Mouse (Mus musculus): ENCODE measurements around the gene Tssc4.

Tssc4 gene

DNA sequence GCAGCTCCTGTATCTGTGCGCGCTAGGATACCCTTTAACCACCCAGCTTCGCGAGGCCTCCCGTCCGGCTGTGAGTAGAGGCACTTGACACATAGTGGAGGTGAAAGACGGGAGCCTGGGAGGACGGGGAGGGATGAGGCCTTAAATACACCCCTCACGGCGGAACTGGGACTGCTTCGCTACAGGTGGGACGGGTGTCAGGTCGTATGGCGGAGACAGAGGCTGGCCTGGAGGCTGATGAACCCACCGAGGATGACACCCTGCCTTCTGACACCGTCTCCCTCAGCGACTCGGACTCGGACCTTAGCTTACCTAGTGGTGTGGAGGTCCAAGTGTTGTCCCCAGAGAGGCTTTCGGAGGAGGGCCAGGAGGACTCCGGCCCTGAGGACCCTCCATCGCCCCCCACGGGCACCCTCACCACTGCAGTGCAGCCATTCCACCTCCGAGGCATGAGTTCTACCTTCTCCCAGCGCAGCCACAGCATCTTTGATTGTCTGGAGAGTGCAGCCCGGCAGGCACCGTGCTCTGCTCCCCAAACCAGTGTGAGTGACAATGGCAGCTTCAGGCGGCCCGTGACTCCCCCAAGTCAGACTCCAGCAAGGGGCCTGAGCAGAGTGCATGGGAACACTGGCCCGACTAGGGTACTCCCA is 827 bp downstream of the Tssc4 start:
- DNase-seq, result no peak

DNA sequence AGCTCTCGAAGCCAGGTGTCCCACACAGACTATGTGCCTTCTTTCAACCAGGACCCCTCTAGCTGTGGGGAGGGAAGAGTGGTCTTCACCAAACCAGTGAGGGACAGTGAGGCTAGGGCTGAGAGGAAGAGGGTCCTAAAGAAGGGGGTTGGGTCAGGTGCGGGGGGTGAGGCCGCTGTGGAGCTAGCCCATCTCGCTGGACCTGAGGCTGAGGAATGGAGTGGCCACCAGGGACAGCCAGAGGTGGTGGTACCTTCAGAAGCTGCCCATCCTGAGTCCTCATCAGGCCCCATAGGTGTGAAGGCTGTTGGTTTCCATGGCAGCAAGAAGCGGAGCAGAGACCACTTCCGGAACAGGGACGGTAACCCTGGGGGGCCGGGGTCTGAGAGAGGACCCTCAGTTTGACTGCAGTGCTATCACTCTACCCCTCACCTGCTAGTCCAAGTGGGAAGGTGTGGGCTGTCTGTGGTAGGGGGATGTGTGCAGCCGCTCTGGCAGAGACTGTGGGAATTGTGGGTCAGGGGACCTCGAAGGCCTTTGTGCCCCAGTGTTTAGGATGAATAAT is 1.5 kb downstream of the Tssc4 start:
- DNase-seq, result no peak

DNA sequence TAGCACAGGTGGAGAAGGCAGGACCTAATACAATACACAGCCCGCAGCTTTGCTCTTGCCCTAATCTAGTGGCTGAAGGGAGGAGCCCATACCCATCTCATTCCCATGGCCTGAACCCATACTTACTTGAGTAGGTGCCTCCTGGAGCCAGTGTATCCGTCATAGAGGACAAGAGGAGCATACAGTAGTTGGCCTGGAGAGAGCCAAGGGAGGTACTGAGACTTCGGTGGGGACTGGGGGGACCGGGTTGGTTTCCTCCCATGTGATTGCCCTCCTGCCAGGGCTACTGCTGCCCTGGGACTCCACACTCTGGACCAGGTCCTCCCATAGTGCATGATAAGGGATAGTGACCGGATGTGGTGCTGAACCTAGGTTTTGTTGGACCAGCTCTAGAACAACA is 3.6 kb downstream of the Tssc4 start:
- no peak for DNase-seq

DNA sequence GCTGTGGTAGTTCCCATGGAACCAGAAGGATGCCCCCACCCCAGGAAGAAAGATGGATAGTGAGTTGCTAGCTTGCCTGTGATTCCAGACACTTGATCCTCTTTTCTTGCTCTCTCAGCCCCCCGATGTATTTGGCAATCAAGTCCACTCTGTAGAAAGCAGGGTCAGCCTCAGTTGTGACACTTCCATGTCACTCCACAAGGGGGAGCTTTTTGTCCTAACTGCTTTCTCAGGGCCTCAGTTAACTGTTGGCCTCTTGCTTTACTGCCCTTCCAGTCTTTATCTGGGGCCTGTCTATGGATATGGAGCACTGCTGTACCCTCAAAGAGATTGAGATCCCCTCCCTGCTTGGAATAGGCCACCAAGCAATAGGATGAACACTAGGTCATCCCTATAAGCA is 4.0 kb downstream of the Tssc4 start:
- DNase-seq, result peak; percentile 51

DNA sequence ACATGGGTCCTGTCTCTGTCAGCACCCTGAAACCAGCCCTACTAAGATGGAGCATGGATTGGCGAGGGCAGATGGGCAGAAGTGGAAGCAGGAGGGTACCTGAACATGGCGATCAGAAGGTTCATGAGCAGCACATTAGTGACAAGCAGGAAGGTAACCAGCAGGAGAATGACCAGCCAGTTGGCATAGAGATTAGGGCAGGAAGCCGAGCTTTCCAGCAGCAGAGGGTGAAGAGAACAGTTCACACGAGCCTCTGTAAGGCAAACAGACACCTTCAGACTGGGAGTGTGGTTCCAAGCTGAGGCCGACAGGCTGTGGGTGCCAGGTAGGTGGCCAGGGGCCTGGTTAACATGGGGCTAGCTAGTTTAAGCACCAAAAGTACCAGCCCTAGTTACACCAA is 6.3 kb downstream of the Tssc4 start:
- DNase-seq, result no peak

DNA sequence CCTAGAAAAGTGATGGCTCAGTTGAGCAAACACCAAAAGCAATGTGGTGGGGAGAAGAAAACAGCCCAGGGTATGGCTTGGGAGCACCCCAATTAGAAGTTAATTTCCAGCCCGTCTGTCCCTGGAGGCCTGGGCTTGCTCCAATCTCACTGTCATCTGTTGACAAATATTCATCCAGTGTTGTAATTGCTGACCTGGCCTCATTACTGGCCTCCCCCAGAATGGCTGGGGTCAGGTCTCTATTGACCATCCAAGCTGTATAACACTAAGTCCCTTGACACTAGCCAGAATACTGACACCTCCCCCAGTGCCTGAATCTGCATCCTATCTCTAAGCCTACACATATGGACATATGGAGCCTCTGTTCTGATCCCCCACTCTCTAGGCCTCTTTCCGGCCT is 8.3 kb downstream of the Tssc4 start:
- no peak for DNase-seq

DNA sequence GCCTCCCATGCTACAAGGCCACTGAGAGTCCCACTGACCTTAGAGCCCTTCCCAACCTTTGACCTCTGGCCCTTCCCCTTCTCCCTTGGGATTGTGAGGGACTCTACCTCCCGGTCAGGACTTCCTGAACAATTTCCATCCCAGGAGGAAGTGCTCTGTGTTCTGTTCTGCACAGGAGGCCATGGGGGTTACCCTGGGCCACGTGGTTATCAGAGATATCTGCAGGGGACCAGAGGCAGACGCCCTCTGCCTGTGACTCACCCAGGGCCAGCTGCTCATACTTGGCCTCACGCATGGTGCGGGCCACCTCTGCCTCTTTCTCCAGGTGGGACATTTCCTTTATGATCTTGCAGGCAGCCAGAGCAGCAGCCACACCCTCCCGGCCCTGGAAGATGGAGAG is 13.0 kb downstream of the Tssc4 start:
- DNase-seq, result no peak

DNA sequence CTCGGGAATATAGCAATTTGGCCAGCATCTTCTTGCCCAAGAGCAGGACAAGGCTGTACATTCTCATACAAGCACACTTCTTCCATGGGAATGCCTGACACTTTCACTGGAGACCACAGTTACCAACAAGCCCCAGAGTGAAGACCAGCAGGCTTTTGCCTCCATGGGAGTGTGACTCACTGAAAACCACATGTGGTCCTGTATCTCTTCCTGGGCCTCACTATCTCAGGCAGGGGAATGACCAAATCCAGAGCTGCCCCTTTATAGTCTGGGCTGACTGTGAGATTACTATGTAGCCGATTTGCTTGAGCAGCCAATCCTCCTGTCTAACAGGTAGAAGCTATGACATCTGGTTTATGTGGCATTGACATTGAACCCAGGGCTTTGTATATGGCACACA is 14.7 kb downstream of the Tssc4 start:
- DNase-seq, result no peak

DNA sequence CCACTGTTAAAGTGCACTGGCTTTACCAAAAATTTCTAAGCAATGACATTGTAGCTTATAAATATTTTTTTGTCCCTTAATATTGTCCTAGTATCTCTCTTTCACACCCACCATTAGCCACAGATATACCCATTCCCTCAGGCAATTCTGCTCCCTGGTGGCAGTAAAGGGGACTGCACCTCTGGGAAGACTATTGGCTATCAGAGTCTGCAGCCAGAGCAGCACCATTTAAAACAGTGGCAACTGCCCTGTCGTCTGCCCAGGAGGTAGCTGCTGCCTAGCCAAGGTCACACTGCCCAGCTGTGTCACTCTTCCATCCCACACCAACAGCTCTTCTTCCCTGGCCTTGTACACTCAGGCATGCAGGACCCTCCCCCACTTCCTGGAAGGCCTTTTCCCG is 17.3 kb downstream of the Tssc4 start:
- peak; percentile 74 for DNase-seq

DNA sequence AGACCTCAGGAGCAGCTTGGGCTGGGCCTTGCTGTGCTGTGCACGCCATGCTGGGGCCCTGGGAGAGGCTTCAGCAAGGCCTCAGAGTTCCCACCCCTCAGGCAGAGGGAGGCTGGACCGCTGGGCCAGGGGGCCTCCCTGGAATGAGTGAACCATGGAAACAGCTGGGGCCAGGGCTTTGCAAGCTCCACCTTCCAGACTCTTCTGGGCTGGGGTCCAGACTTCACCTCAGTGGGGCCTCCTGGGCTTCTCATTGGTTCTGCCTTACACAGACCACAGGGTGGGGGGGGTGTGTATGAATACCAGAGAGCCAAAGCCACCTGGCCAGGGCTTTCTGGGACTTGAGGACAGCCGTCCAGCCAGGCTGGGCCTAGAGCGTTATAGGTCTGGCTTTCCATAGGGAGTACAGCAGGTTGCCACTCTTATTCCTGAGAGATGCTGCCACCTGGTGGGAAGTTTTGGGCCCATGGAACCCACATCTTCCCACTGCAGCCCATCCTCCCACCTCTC is 18.1 kb downstream of the Tssc4 start:
- DNase-seq, result peak; percentile 59

DNA sequence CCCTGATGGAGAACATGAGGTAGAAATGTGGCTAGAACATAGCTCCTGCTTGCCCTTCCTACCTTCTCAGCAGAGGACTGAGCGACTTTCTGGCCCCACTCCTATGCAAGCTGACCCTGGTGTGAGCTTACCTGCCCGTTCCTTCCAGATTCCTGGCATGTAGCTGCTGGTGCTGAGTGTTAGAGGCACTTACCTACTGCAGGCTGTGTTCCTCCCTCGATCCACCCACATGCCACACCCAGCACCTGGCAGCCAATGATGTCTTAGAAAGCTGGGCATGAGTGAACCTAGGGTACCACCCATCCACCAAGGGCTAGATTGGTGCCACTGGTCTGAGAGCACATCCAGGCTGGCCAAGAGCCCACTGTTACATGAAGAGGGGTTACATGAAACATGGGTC is 24.8 kb downstream of the Tssc4 start:
- DNase-seq, result no peak

DNA sequence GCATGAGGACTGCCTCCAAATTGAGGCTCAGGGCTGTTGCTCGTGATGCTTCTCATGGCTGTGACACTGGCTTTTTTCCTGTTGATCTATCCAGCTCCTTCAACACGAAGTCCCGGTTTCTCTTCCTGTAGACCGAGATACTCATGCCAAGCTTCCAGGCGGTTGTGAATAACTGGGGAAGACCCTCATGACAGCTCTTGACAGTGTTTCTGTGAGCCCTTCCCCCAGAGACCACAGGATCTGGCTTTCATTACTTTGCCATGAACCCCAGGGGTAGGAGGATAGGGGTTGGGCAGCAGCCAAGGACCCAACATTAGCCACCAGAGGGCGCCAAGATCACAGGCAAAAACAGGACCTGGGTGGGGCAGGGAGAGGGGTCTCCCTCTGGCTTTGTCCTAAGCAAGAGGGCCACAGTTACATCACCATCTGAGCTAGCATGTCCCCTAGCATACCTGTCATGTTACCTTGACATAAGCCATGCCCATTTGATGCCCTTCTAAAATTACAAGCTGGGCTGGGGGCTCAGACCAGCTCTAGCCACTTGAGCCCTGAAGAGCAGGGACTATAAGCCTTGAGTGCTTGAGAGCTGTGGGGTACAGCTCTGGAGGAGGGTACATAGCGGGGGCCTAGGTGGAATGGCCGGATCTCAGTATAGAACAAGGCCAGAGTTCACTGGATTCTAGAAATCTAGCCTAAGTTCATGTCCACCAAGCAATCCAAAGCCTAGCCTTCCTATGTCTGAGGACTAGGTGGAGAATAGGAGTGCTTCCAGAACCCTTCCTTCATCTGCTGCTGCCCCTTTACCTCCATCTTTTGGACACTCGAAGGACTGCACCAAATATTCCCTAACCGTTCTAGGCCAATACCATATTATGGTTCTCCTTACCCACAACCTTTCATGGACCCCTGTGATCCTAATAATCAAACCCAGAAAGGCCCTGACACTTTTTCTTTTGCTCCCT is 25.8 kb downstream of the Tssc4 start, which contains the start of gene Trpm5:
Gene Trpm5, minus strand, starts transcription at position 51 of the 962 bp plus-strand sequence.
- DNase-seq, result peak; percentile 68

DNA sequence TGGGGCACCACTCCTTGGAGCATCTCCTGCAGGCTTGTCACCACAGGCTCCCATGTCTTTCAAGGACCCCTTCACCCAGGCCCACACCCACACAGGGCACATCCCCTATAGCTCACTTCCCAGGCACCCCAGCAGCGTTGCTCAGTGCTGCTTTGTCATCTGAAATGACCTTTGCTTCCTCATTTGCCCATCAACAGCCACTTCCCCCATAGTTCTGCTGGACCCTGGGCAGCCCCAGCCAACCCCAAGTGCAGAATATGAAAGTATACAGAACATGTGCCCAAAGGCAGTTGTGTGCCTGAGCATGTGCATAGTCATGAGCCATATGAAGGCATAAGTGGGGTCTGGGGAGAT is 26.5 kb downstream of the Tssc4 start:
- no peak for DNase-seq

DNA sequence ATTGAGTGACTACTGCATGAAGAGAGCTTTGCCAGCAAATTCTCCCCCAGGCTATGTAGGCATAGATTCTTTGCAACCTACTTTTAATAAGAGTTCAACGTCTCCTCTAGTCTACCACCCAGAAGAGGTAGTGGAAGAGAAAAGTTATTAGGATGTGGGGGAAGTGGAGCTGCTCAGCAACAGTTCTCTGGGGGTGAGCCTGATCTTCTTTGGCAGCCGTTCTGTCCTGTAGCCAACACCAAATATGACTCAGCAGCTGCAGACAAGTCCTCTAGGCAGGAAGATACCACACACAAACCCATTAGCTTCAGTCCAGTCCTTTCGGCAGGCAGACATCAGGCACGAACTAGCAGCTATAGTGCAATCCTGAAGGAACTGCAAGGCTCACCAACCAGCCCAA is 31.7 kb downstream of the Tssc4 start:
- no peak for DNase-seq

DNA sequence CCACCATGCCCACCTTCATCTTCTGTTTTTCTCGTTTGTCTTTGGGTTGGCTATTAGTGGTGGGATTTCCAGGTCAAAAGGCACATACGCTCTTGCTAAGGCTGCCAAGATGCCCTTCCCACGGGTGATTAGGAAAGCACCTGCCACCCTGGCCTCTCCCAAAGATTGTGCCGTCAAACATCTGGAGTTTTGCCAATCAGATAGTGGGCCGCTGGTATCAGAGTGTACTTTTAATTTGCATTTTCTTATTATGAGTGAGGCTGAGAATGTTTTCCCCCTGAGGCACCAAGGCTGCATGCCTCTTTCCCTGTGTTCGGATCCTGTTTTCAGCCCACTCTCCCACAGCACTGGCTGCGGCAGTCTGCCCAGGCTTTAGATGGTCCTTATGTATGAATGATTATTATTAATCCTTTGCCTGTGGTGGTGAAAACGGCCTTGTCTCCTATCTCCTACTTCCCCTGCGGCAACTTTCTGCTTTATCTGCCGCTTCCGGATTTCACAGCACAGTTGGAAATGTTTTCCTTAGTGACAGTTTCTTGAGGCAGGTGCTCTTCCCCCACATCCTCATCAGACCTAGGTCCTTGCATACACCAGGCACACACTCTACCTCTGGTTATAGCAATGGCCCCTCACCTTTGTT is 36.3 kb downstream of the Tssc4 start:
- DNase-seq, result peak; percentile 63

DNA sequence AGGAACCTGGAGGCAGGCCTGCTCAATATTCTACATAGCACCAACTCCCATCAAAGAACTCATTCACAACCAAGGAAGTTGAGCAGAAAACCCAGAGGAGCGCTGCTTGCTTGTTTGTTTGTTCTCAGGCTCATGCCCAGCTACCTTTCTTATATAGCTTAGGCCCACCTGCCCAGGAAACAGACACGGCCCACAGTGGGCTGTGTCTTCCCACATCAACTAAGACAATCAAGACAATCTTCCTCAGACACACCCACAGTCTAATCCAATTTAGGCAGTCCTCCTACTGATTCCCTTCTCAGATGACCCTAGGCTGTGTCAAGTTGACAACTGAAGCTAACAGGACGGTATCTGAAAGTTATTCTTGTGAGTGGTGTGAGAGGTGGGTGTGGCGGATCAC is 37.0 kb downstream of the Tssc4 start, which contains the start of gene Kcnq1:
Gene Kcnq1, plus strand, starts transcription at position 301 of the 400 bp plus-strand sequence.
- DNase-seq, result no peak

DNA sequence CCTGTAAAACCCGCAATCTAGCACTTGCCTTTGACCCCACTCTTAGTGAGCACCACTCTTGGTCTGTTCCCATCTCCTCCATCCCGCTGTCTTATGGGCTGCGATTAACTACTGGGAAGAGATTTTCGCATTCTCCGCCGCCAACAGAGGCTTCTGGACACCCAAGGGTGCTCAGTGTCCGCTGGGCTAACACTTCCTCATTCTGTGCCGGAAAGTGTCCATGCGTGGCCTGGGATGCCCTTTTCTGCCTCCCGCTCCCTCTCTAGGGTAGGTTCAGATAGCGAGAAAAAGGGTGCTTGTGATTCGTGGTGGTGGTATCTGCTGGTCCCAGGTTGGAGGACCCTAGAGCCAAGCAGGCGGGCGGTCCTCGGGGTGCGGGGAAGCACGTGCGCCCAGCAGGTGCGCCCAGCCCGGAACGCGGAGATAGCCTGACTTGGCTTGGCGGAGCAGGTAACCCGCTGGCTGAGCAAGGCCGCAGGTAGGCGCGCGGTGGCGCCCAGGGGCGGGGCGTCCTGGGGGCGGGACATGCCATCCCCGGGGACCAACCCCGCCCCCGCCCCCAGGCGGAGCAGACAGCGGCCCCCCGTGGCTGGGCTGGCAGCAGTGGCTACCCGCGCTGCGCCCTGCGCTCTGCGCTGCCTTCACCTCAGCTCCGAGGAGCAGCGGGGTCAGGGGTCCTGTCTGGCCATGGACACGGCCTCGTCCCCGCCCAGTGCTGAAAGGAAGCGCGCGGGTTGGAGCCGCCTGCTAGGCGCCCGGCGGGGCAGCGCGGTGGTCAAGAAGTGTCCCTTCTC is 37.8 kb downstream of the Tssc4 start:
- DNase-seq, result peak; percentile 74

DNA sequence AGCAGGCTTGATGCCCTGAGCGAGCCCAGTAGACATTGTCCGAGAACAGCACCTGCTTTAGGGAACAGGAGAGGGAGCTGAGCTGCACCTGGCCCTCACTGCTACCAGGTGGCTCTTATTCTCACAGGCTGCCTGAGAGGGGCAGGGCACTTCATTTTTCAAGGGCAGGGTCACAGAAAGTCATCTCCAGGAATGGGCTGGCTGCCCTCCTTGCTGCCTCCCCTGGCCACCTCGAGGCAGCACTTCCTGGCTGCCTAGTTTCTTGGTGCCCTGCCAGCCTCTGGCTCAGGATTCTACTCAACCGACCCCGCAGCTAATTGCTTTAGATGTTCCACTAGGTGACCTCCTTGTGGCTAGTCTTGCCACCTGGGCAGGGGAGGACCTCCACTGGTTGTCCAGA is 39.2 kb downstream of the Tssc4 start:
- peak; percentile 72 for DNase-seq

DNA sequence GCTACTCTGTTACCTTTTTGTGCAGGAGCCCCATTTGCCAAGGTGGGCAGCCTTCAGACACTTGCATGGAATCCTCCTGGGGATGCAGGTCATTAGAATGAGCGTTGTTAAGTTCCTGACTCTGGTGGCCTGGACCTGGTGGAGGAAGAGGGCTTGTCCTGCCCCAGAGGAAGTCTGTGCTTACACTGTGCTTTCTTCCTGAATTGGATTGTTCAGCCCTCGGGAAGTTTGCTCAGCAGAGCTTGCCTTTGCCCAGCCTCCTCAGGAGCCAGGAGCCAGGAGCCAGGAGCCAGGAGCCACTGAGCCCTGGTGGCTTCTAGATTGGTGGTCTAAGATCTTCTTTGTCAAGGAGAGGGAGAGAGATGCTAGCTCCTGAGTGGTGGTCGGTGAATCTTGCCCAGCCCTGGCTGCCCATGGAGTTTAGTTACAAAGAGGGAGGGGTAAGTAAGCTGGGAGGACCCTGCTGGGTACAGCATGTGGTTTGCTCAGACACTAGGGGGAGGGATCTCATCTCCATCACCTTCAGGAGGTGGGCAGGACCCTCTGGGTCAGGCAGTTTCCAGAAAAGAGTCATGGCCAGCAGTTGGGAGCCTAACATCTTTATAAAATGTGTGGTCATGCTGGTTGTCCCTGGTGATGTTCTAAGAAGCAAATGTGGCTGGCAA is 40.1 kb downstream of the Tssc4 start:
- peak; percentile 26 for DNase-seq

DNA sequence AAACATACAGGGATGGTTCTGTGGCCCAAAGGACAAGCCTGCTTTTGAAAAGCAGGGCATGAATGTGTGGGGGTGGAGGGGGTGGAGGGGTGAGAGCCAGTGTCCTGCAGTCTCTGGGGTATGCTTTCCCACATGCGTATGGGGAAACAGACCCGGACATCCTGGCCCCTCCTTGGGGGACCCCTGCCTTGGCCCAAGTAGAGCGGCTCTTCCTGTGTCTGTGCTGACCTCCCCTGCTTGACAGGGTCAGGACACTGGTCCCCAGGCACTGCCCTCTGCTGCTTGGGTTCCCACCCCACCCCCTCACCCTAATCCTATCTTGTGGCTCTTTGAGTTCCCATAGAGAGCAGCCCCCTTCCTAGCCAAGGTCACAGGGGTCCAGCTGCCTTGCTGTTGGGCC is 40.6 kb downstream of the Tssc4 start:
- DNase-seq, result no peak

DNA sequence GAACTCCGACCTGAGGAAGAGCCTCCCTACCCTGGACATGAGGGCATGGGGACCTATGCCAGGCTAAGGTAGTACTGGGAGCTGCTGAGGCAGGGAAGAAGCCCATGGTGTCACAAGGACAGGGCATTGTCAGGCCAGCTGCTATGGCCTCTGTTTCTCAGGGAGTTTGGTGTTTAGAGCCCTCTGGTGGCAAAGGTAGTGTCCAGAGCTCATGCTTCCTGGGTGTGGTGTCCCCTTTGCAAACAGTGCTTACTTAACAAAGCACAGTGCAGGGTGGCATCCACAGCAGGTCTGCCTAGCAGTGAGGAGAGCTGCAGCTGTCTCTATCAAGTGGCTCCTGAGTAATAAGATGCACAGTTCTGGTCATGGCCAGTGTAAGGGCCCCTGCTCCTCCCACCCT is 41.8 kb downstream of the Tssc4 start:
- DNase-seq, result no peak

DNA sequence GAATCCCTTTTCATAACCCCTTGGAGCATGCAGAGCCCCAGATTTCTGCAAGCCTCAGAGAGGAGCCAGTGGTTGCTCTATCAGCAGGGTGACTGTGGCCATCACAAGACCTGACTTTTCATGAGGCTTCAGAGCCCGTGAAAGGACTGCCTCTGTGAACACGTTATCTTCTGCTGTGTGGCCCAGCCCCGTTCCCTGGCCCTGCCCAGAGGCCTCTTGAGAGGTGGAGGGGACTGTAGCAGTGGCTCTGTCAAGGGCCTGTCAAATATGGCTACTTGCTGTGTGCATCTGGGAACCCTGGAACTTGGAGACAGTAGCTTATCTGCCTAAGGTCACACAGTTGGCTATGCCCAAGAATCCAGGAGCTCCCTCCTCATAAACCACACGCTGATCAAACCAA is 42.7 kb downstream of the Tssc4 start:
- no peak for DNase-seq

Data from kidney, adult 9 months (tissue).